Mouse (Mus musculus) 3134 (cell line): ENCODE data around the gene Edn2.

ENCODE experiments used
- DNase-seq: peaks from one replicate; pipeline ENCODE4 v3.0.0-alpha.2; 2011; ENCODE audit warnings: low spot score; ENCODE audit not compliant: insufficient read length; ENCODE audit errors: extremely low read depth

Gene Edn2

GRCm38 (mm10) chr4:120161166-120161949 lies at the start of gene Edn2:
Edn2 (plus strand) TSS chr4:120161206.
- no peak for DNase-seq

- DNase-seq: no peak
These were observed 45.5 kb upstream of the Edn2 start for GRCm38 (mm10) chr4:120115516-120115915.

GRCm38 (mm10) chr4:120116312-120116711 lies 44.7 kb upstream of the Edn2 start:
- no peak for DNase-seq

GRCm38 (mm10) chr4:120120276-120120675 lies 40.7 kb upstream of the Edn2 start:
- no peak for DNase-seq

- DNase-seq: no peak
These were observed 36.4 kb upstream of the Edn2 start for GRCm38 (mm10) chr4:120124656-120125055.

GRCm38 (mm10) chr4:120126047-120126446 lies 35.0 kb upstream of the Edn2 start:
- no peak for DNase-seq

- no peak for DNase-seq
These were observed 33.7 kb upstream of the Edn2 start for GRCm38 (mm10) chr4:120127333-120127732.

GRCm38 (mm10) chr4:120128033-120128432 lies 33.0 kb upstream of the Edn2 start:
- DNase-seq: peak; percentile 77

- no peak for DNase-seq
These were observed 31.6 kb upstream of the Edn2 start for GRCm38 (mm10) chr4:120129233-120129885.

- no peak for DNase-seq
These were observed 30.1 kb upstream of the Edn2 start for GRCm38 (mm10) chr4:120130926-120131325.

GRCm38 (mm10) chr4:120131441-120132220 lies 29.4 kb upstream of the Edn2 start:
- no peak for DNase-seq

GRCm38 (mm10) chr4:120134223-120134622 lies 26.8 kb upstream of the Edn2 start:
- DNase-seq: no peak

GRCm38 (mm10) chr4:120141810-120142209 lies 19.2 kb upstream of the Edn2 start:
- DNase-seq: no peak

- DNase-seq: peak; percentile 71
These were observed 18.1 kb upstream of the Edn2 start for GRCm38 (mm10) chr4:120142905-120143304.

GRCm38 (mm10) chr4:120144343-120144742 lies 16.7 kb upstream of the Edn2 start:
- DNase-seq: no peak

GRCm38 (mm10) chr4:120145931-120146330 lies 15.1 kb upstream of the Edn2 start:
- peak; percentile 58 for DNase-seq

GRCm38 (mm10) chr4:120148291-120149141 lies 12.5 kb upstream of the Edn2 start:
- peak; percentile 97 for DNase-seq

GRCm38 (mm10) chr4:120149142-120149524 lies 11.9 kb upstream of the Edn2 start:
- DNase-seq: no peak

GRCm38 (mm10) chr4:120150345-120150920 lies 10.6 kb upstream of the Edn2 start:
- no peak for DNase-seq

- DNase-seq: no peak
These were observed 9.1 kb upstream of the Edn2 start for GRCm38 (mm10) chr4:120151906-120152305.
